Mouse (Mus musculus): Measurements from ENCODE around the gene Sgca. TPM values are rescaled to one million over a fixed set of nuclear protein-coding genes. Genes with fewer than 3 reads are reported as not detected.

Gene Sgca
- total and polyA plus RNA-seq, 3 experiments, result 149 to 1,504 (median 200) TPM

DNA sequence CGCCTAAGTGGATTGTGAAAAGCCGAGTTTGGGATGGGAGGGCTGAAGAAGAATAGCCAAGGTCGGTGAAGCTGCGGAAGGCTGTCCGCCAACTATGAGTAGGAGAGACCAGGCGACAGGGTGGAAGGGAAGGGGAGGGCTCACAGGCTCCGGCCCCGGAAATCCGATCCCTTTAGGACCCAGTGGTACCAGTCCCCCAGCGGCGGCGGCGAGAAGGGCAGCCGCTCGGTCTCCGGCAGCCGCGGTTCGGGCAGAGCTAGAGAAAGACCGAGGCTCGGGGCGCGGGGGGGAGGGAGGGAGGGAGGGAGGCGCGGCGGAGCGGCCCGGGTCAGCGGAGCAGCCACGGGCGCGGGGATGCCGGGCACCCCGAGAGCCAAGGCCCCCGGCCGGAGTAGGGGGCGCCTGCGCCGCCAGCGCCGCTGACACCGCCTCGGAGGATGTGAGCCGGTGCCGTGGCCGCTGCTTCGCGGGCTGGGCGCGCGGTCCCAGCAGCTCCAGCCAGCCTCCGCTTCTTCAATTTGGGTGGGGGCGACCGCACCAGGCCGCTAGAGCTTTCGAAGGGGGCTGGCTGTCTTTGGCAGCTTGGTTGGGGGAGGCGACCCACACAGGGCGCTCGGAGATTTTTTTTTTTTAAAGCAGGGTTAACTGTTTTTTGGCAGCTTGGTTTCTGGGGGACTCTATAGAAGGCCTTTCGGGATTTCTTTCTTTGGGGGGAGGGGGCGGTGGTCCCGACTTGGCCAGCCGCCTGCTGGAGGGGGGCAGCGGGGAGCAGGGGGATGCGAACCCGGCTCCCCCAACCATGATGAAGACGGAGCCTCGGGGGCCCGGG is 14.8 kb upstream of the Sgca start, which contains the start of gene Ppp1r9b:
Ppp1r9b (plus strand) TSS at position 287 of the 829 bp plus-strand sequence.
- intact Hi-C loops (cut with DNase I), result no loop called here
- H3K4me3 ChIP-seq, result peak within 1 kb of the TSS; percentile 96
- peak within 1 kb of the TSS; percentile 97 for H3K27ac ChIP-seq
- H3K4me1 ChIP-seq (ENCODE audit: control insufficient read depth, insufficient read depth, low read length), result peaks cover 24% of the 10 kb centered on the region
- WGBS, result 1% methylated on average over 54 of the region's 69 CpGs
- TF ChIP-seq POLR2A (IDR thresholded peaks at IDR 0.05; ENCODE audit: insufficient read depth, low read depth, low read length), result peak; percentile 87
- TF ChIP-seq EP300 (IDR thresholded peaks at IDR 0.05; ENCODE audit: insufficient read depth, low read depth, low read length), result no peak; the same call in 1 of the 2 replicates
- TF ChIP-seq CTCF (IDR thresholded peaks at IDR 0.05), result peak; percentile 81
- no peaks in the 10 kb centered on the region for H3K27me3 ChIP-seq (ENCODE audit: control insufficient read depth, insufficient read depth, low read length)
- H3K79me2 ChIP-seq (replicated peaks; ENCODE audit: control insufficient read depth, insufficient read depth, low read length), result peaks cover 7% of the 10 kb centered on the region
- H3K36me3 ChIP-seq (ENCODE audit: control insufficient read depth, insufficient read depth, low read length), result no peaks in the 10 kb centered on the region
- peak; percentile 96 for DNase-seq
- H3K9ac ChIP-seq (ENCODE audit: low read depth, low read length), result peak within 1 kb of the TSS; percentile 88

DNA sequence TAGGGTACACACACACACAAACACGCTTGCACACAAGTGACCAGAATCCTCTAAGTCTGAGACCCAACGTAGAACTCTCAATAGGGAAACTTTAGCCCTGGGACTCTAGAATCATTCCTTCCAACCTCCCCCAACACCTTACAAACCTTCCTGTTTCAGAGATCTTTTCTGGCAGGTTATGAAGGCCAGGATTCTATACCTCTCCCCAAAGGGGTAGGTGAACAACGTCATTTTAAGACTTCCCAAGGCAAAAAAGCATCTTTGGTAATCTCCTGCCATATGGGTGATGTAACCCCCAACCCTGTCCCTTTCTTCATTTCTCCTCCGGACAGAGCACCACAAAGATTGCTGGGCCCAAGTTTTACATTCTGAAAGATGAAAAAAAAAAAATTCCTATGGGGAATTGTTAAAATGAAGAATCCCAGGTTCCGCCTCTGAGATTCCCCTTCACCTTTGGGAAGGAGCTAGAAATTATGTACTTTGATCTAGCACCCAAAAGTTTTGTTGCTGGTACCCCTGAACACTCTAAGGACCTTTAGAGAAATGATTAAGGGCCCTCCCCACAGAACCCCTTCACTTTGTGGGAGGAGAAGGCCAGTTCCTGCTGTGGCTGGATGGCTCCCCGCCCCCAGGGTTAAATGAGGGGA is 14.1 kb upstream of the Sgca start:
- H3K4me3 ChIP-seq, result peak overlapping the region; percentile 96
- H3K27ac ChIP-seq, result peak overlapping the region; percentile 97
- peak overlapping the region; percentile 70 for H3K9ac ChIP-seq (ENCODE audit: low read depth, low read length)
- 33% methylated on average over 6 of the region's 6 CpGs for WGBS
- no peaks in the 10 kb centered on the region for H3K36me3 ChIP-seq (ENCODE audit: control insufficient read depth, insufficient read depth, low read length)
- no peak for DNase-seq
- H3K4me1 ChIP-seq (ENCODE audit: control insufficient read depth, insufficient read depth, low read length), result peaks cover 22% of the 10 kb centered on the region
- peaks cover 7% of the 10 kb centered on the region for H3K79me2 ChIP-seq (replicated peaks; ENCODE audit: control insufficient read depth, insufficient read depth, low read length)
- H3K27me3 ChIP-seq (ENCODE audit: control insufficient read depth, insufficient read depth, low read length), result no peaks in the 10 kb centered on the region
- TF ChIP-seq EP300 (IDR thresholded peaks at IDR 0.05; ENCODE audit: insufficient read depth, low read depth, low read length) (no peak), POLR2A (IDR thresholded peaks at IDR 0.05; ENCODE audit: insufficient read depth, low read depth, low read length) (no peak), CTCF (IDR thresholded peaks at IDR 0.05) (no peak)
- intact Hi-C loops (cut with DNase I), result no loop called here

DNA sequence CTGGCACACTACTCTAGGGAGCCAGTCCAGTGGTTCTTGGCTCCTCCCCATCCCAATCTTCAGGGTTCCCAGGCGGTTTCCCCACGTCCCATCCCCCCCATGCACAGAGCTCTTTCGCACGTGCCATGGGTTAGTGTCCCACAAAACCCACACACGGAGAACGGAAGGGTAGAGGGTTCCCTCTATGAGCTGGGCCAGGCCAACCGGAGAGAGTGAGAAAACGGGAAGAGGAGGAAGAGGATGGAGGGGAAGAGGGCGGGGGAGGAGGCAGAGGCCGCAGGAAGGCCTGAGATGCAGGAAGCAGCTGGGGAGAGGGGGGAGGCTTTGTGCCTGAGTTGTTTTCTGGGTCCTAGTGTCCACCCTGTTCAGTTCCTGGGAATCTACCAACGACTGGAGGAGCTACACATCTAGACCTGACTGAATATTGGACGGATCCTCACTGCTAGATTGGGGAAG is 13.5 kb upstream of the Sgca start:
- Histone ChIP-seq H3K4me1 (ENCODE audit: control insufficient read depth, insufficient read depth, low read length) (peaks cover 15% of the 10 kb centered on the region), H3K36me3 (ENCODE audit: control insufficient read depth, insufficient read depth, low read length) (no peaks in the 10 kb centered on the region), H3K4me3 (peak overlapping the region; percentile 96), H3K27me3 (ENCODE audit: control insufficient read depth, insufficient read depth, low read length) (no peaks in the 10 kb centered on the region), H3K27ac (peak overlapping the region; percentile 97), H3K79me2 (replicated peaks; ENCODE audit: control insufficient read depth, insufficient read depth, low read length) (peaks cover 4% of the 10 kb centered on the region), H3K9ac (ENCODE audit: low read depth, low read length) (peak overlapping the region; percentile 59)
- intact Hi-C loops (cut with DNase I), result loop anchor here (1.0 kb wide), 1 partner anchor 10 kb away; no protein-coding TSS in a partner anchor
- peak; percentile 17; the same call in 1 of the 2 replicates for TF ChIP-seq CTCF (IDR thresholded peaks at IDR 0.05)
- peak; percentile 72 for TF ChIP-seq POLR2A (IDR thresholded peaks at IDR 0.05; ENCODE audit: insufficient read depth, low read depth, low read length)
- TF ChIP-seq EP300 (IDR thresholded peaks at IDR 0.05; ENCODE audit: insufficient read depth, low read depth, low read length), result peak; percentile 98
- DNase-seq, result peak; percentile 80 to 87
- under 1% methylated on average over 12 of the region's 12 CpGs for WGBS

DNA sequence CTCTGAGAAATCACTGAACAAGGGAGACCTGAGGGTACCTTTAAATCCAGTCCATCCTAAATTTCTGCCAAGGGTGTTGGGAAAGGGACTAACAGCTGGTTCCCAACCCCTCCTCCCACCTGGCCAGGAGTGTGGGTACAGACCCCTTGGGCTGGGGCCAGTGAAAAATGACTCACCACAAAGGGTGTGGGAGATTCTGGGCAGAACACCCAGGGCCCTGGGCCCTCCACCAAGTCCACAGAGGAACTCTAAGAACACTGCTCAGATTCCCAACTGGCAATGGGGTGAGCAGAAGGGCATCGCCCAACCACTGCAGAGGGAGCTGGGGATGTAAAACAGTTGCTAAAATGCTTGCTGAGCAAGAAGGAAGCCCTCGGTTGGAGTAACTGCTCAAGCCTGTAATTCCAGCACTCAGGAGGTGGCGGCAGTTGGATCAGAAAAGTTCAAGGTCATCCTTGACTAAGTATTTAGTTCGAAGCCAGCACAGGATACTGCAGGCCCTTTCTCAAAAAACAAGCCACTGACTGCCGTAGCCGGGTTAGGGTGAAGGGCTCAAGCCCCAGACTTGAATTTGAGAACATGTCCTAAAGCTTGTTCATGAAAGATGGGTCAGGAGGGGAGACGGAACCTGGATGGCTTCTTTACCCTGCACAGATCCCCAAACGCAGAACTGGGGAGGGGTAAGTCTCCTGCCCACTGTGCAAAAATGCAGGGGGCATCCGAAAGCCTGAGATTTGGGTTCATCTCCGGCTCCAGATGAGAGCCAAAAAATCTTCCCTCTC is 12.8 kb upstream of the Sgca start:
- DNase-seq, result peak; percentile 62 to 66
- Histone ChIP-seq H3K79me2 (replicated peaks; ENCODE audit: control insufficient read depth, insufficient read depth, low read length) (peaks cover 4% of the 10 kb centered on the region), H3K4me1 (ENCODE audit: control insufficient read depth, insufficient read depth, low read length) (peaks cover 12% of the 10 kb centered on the region), H3K36me3 (ENCODE audit: control insufficient read depth, insufficient read depth, low read length) (no peaks in the 10 kb centered on the region), H3K27me3 (ENCODE audit: control insufficient read depth, insufficient read depth, low read length) (no peaks in the 10 kb centered on the region), H3K4me3 (peak overlapping the region; percentile 96), H3K27ac (peak overlapping the region; percentile 97), H3K9ac (ENCODE audit: low read depth, low read length) (peak overlapping the region; percentile 59)
- intact Hi-C loops (cut with DNase I), result loop anchor here (1.0 kb wide), 1 partner anchor 10 kb away; no protein-coding TSS in a partner anchor
- WGBS, result 21% methylated on average over 10 of the region's 10 CpGs
- TF ChIP-seq EP300 (IDR thresholded peaks at IDR 0.05; ENCODE audit: insufficient read depth, low read depth, low read length) (no peak), CTCF (IDR thresholded peaks at IDR 0.05) (no peak), POLR2A (IDR thresholded peaks at IDR 0.05; ENCODE audit: insufficient read depth, low read depth, low read length) (no peak)

DNA sequence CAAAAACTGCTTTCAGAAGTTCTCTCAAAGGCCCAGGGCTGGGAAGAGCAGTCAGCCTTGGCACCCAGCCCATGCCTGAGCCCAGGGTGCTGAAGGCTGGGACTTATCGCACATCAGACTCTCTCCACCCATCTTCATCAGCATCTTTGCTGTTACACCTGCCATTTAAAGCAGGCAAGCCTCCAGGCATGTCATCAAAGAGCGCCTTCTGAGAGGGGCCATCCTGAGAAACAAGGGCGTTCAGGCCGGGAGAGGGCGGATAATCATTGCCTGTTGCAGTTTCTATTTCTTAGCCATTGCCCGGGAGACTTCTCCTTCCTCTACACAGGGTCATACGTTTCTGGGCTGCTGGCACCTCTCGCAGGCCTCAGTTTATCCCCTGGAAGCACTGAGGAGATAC is 11.7 kb upstream of the Sgca start:
- H3K4me3 ChIP-seq, result no peak overlapping the region
- TF ChIP-seq POLR2A (IDR thresholded peaks at IDR 0.05; ENCODE audit: insufficient read depth, low read depth, low read length), result no peak
- no peak for TF ChIP-seq EP300 (IDR thresholded peaks at IDR 0.05; ENCODE audit: insufficient read depth, low read depth, low read length)
- no peak for TF ChIP-seq CTCF (IDR thresholded peaks at IDR 0.05)
- peaks cover 4% of the 10 kb centered on the region for H3K79me2 ChIP-seq (replicated peaks; ENCODE audit: control insufficient read depth, insufficient read depth, low read length)
- intact Hi-C loops (cut with DNase I), result no loop called here
- peaks cover 9% of the 10 kb centered on the region for H3K4me1 ChIP-seq (ENCODE audit: control insufficient read depth, insufficient read depth, low read length)
- no peak overlapping the region for H3K27ac ChIP-seq
- no peaks in the 10 kb centered on the region for H3K36me3 ChIP-seq (ENCODE audit: control insufficient read depth, insufficient read depth, low read length)
- H3K27me3 ChIP-seq (ENCODE audit: control insufficient read depth, insufficient read depth, low read length), result no peaks in the 10 kb centered on the region
- 74% methylated on average over 8 of the region's 8 CpGs for WGBS
- peak in 1 of 2 experiments; percentile 13 for DNase-seq
- H3K9ac ChIP-seq (ENCODE audit: low read depth, low read length), result no peak overlapping the region

Measured in heart, adult 2 months (tissue).